Mouse (Mus musculus): ENCODE measurements around the gene Mfap3l. TPM values are rescaled to one million over a fixed set of nuclear protein-coding genes. Genes with fewer than 3 reads are reported as not detected.

Gene Mfap3l
- total and polyA plus RNA-seq, 3 experiments, result 3.6 to 14.0 (median 11.8) TPM

GRCm38 (mm10) chr8:60643416-60644020 lies 10.9 kb downstream of the Mfap3l start:
- no peaks in the 10 kb centered on the region for H3K79me2 ChIP-seq (replicated peaks; ENCODE audit: control insufficient read depth, insufficient read depth, low read length)
- WGBS, result 74% methylated on average over 6 of the region's 6 CpGs
- DNase-seq, result no peak
- no peaks in the 10 kb centered on the region for H3K27me3 ChIP-seq (ENCODE audit: control insufficient read depth, insufficient read depth, low read length)
- no peak overlapping the region for H3K4me3 ChIP-seq
- no peaks in the 10 kb centered on the region for H3K36me3 ChIP-seq (ENCODE audit: control insufficient read depth, insufficient read depth, low read length)
- intact Hi-C loops (cut with DNase I), result no loop called here
- TF ChIP-seq EP300 (IDR thresholded peaks at IDR 0.05; ENCODE audit: insufficient read depth, low read depth, low read length) (no peak), POLR2A (IDR thresholded peaks at IDR 0.05; ENCODE audit: insufficient read depth, low read depth, low read length) (no peak), CTCF (IDR thresholded peaks at IDR 0.05) (no peak)
- H3K4me1 ChIP-seq (ENCODE audit: control insufficient read depth, insufficient read depth, low read length), result no peaks in the 10 kb centered on the region
- no peak overlapping the region for H3K27ac ChIP-seq
- H3K9ac ChIP-seq (ENCODE audit: low read depth, low read length), result no peak overlapping the region

- H3K4me3 ChIP-seq, result no peak overlapping the region
- H3K79me2 ChIP-seq (replicated peaks; ENCODE audit: control insufficient read depth, insufficient read depth, low read length), result no peaks in the 10 kb centered on the region
- DNase-seq, result no peak
- no peak for TF ChIP-seq CTCF (IDR thresholded peaks at IDR 0.05)
- TF ChIP-seq EP300 (IDR thresholded peaks at IDR 0.05; ENCODE audit: insufficient read depth, low read depth, low read length), result no peak
- no peak for TF ChIP-seq POLR2A (IDR thresholded peaks at IDR 0.05; ENCODE audit: insufficient read depth, low read depth, low read length)
- H3K4me1 ChIP-seq (ENCODE audit: control insufficient read depth, insufficient read depth, low read length), result no peaks in the 10 kb centered on the region
- H3K36me3 ChIP-seq (ENCODE audit: control insufficient read depth, insufficient read depth, low read length), result no peaks in the 10 kb centered on the region
- no peak overlapping the region for H3K27ac ChIP-seq
- H3K27me3 ChIP-seq (ENCODE audit: control insufficient read depth, insufficient read depth, low read length), result no peaks in the 10 kb centered on the region
- 82% methylated on average over 4 of the region's 4 CpGs for WGBS
- H3K9ac ChIP-seq (ENCODE audit: low read depth, low read length), result no peak overlapping the region
- intact Hi-C loops (cut with DNase I), result no loop called here
Measured at GRCm38 (mm10) chr8:60645164-60645563, 12.5 kb downstream of the Mfap3l start.

- Histone ChIP-seq H3K36me3 (ENCODE audit: control insufficient read depth, insufficient read depth, low read length) (no peaks in the 10 kb centered on the region), H3K4me3 (no peak overlapping the region), H3K27ac (no peak overlapping the region), H3K4me1 (ENCODE audit: control insufficient read depth, insufficient read depth, low read length) (no peaks in the 10 kb centered on the region), H3K79me2 (replicated peaks; ENCODE audit: control insufficient read depth, insufficient read depth, low read length) (no peaks in the 10 kb centered on the region), H3K27me3 (ENCODE audit: control insufficient read depth, insufficient read depth, low read length) (no peaks in the 10 kb centered on the region), H3K9ac (ENCODE audit: low read depth, low read length) (no peak overlapping the region)
- TF ChIP-seq EP300 (IDR thresholded peaks at IDR 0.05; ENCODE audit: insufficient read depth, low read depth, low read length) (no peak), CTCF (IDR thresholded peaks at IDR 0.05) (no peak), POLR2A (IDR thresholded peaks at IDR 0.05; ENCODE audit: insufficient read depth, low read depth, low read length) (no peak)
- intact Hi-C loops (cut with DNase I), result no loop called here
- WGBS, result 75% methylated on average over 3 of the region's 3 CpGs
- DNase-seq, result no peak
Measured at GRCm38 (mm10) chr8:60645911-60646310, 13.3 kb downstream of the Mfap3l start.

GRCm38 (mm10) chr8:60647291-60647690 lies 14.7 kb downstream of the Mfap3l start:
- Histone ChIP-seq H3K79me2 (replicated peaks; ENCODE audit: control insufficient read depth, insufficient read depth, low read length) (no peaks in the 10 kb centered on the region), H3K27ac (no peak overlapping the region), H3K27me3 (ENCODE audit: control insufficient read depth, insufficient read depth, low read length) (no peaks in the 10 kb centered on the region), H3K36me3 (ENCODE audit: control insufficient read depth, insufficient read depth, low read length) (no peaks in the 10 kb centered on the region), H3K9ac (ENCODE audit: low read depth, low read length) (no peak overlapping the region), H3K4me1 (ENCODE audit: control insufficient read depth, insufficient read depth, low read length) (no peaks in the 10 kb centered on the region), H3K4me3 (no peak overlapping the region)
- WGBS, result 97% methylated on average over 3 of the region's 3 CpGs
- DNase-seq, result no peak
- intact Hi-C loops (cut with DNase I), result no loop called here
- TF ChIP-seq POLR2A (IDR thresholded peaks at IDR 0.05; ENCODE audit: insufficient read depth, low read depth, low read length), result no peak
- TF ChIP-seq CTCF (IDR thresholded peaks at IDR 0.05), result no peak
- TF ChIP-seq EP300 (IDR thresholded peaks at IDR 0.05; ENCODE audit: insufficient read depth, low read depth, low read length), result no peak

GRCm38 (mm10) chr8:60649081-60649480 lies 16.5 kb downstream of the Mfap3l start:
- Histone ChIP-seq H3K36me3 (ENCODE audit: control insufficient read depth, insufficient read depth, low read length) (no peaks in the 10 kb centered on the region), H3K79me2 (replicated peaks; ENCODE audit: control insufficient read depth, insufficient read depth, low read length) (no peaks in the 10 kb centered on the region), H3K27me3 (ENCODE audit: control insufficient read depth, insufficient read depth, low read length) (no peaks in the 10 kb centered on the region), H3K9ac (ENCODE audit: low read depth, low read length) (no peak overlapping the region), H3K4me1 (ENCODE audit: control insufficient read depth, insufficient read depth, low read length) (no peaks in the 10 kb centered on the region), H3K27ac (no peak overlapping the region), H3K4me3 (no peak overlapping the region)
- TF ChIP-seq CTCF (IDR thresholded peaks at IDR 0.05) (no peak), POLR2A (IDR thresholded peaks at IDR 0.05; ENCODE audit: insufficient read depth, low read depth, low read length) (no peak), EP300 (IDR thresholded peaks at IDR 0.05; ENCODE audit: insufficient read depth, low read depth, low read length) (no peak)
- 14% methylated on average over 1 of the region's 1 CpGs for WGBS
- DNase-seq, result no peak
- intact Hi-C loops (cut with DNase I), result no loop called here

GRCm38 (mm10) chr8:60650119-60650518 lies 17.5 kb downstream of the Mfap3l start:
- Histone ChIP-seq H3K36me3 (ENCODE audit: control insufficient read depth, insufficient read depth, low read length) (no peaks in the 10 kb centered on the region), H3K79me2 (replicated peaks; ENCODE audit: control insufficient read depth, insufficient read depth, low read length) (no peaks in the 10 kb centered on the region), H3K9ac (ENCODE audit: low read depth, low read length) (no peak overlapping the region), H3K27ac (no peak overlapping the region), H3K4me1 (ENCODE audit: control insufficient read depth, insufficient read depth, low read length) (no peaks in the 10 kb centered on the region), H3K4me3 (no peak overlapping the region), H3K27me3 (ENCODE audit: control insufficient read depth, insufficient read depth, low read length) (no peaks in the 10 kb centered on the region)
- TF ChIP-seq POLR2A (IDR thresholded peaks at IDR 0.05; ENCODE audit: insufficient read depth, low read depth, low read length) (no peak), EP300 (IDR thresholded peaks at IDR 0.05; ENCODE audit: insufficient read depth, low read depth, low read length) (no peak), CTCF (IDR thresholded peaks at IDR 0.05) (no peak)
- WGBS, result 76% methylated on average over 4 of the region's 4 CpGs
- intact Hi-C loops (cut with DNase I), result no loop called here
- no peak for DNase-seq

All from heart, adult 2 months (tissue).